Mouse (Mus musculus) lung, postnatal 36 days (tissue): ENCODE measurements around the gene Elfn1.

Experiments
- DNase-seq: peaks from one replicate; pipeline ENCODE4 v3.0.0; 2022; ENCODE audit warnings: mixed read lengths

The Elfn1 gene

GRCm38 (mm10) chr5:139907714-139908242, at the start of gene Elfn1:
TSS of gene Elfn1 (plus strand) at chr5:139907943.
- DNase-seq, result peak; percentile 65

- no peak for DNase-seq
Observed at GRCm38 (mm10) chr5:139860328-139861104, 47.2 kb upstream of the Elfn1 start.

GRCm38 (mm10) chr5:139862759-139863158, 45.0 kb upstream of the Elfn1 start:
- DNase-seq, result peak; percentile 85

GRCm38 (mm10) chr5:139870886-139871285, 36.9 kb upstream of the Elfn1 start:
- DNase-seq, result peak; percentile 80

- DNase-seq, result peak; percentile 39
Observed at GRCm38 (mm10) chr5:139871526-139871925, 36.2 kb upstream of the Elfn1 start.

GRCm38 (mm10) chr5:139877563-139877962, 30.2 kb upstream of the Elfn1 start:
- peak; percentile 70 for DNase-seq

- no peak for DNase-seq
Observed at GRCm38 (mm10) chr5:139879694-139880093, 28.0 kb upstream of the Elfn1 start.

- DNase-seq, result no peak
Observed at GRCm38 (mm10) chr5:139881161-139881560, 26.6 kb upstream of the Elfn1 start.

- DNase-seq, result no peak
Observed at GRCm38 (mm10) chr5:139888624-139889023, 19.1 kb upstream of the Elfn1 start.

GRCm38 (mm10) chr5:139889370-139889769, 18.4 kb upstream of the Elfn1 start:
- DNase-seq, result no peak

GRCm38 (mm10) chr5:139892326-139892994, 15.3 kb upstream of the Elfn1 start:
- DNase-seq, result peak; percentile 42

GRCm38 (mm10) chr5:139892995-139893345, 14.8 kb upstream of the Elfn1 start:
- no peak for DNase-seq

- peak; percentile 25 for DNase-seq
Observed at GRCm38 (mm10) chr5:139894025-139894508, 13.7 kb upstream of the Elfn1 start.

- DNase-seq, result peak; percentile 40
Observed at GRCm38 (mm10) chr5:139899044-139899443, 8.7 kb upstream of the Elfn1 start.

- DNase-seq, result no peak
Observed at GRCm38 (mm10) chr5:139905121-139905520, 2.6 kb upstream of the Elfn1 start.

GRCm38 (mm10) chr5:139906507-139906906, 1.2 kb upstream of the Elfn1 start:
- no peak for DNase-seq

GRCm38 (mm10) chr5:139907241-139907640, 502 bp upstream of the Elfn1 start:
- peak; percentile 67 for DNase-seq

- peak; percentile 25 for DNase-seq
Observed at GRCm38 (mm10) chr5:139908243-139908810, 584 bp downstream of the Elfn1 start.

- no peak for DNase-seq
Observed at GRCm38 (mm10) chr5:139908811-139909627, 1.3 kb downstream of the Elfn1 start.

- DNase-seq, result peak; percentile 29
Observed at GRCm38 (mm10) chr5:139909710-139910550, 2.2 kb downstream of the Elfn1 start.

GRCm38 (mm10) chr5:139910755-139911300, 3.1 kb downstream of the Elfn1 start:
- DNase-seq, result no peak
